Mouse (Mus musculus) v-Abl transformed pro-B cells (cell line): ENCODE measurements at regions not wholly inside any gene's neighbourhood (a gene's known extent, or its start where the extent isn't known, plus 50 kb on each side); places are given as distances from the start of the nearest gene placed in this dataset.

Experiments
- in situ Hi-C, 2 experiments: fragments of 400-800 bp; cut with MboI; formaldehyde crosslinking; loops; one replicate each; pipeline ENCODE4 v1.15.1; 2025; ENCODE audit not compliant: unreplicated experiment in 2 of 2

GRCm38 (mm10) chr11:27940917-27941316, 398.8 kb downstream of the Gm6685 start:
- in situ Hi-C loops = loop anchor here in 1 of 2 experiments (25.0 kb wide), 1 partner anchor 104 kb away; no protein-coding TSS in a partner anchor
